ENCODE assay signal across 23 mouse cellular contexts in the genomic region with DNA sequence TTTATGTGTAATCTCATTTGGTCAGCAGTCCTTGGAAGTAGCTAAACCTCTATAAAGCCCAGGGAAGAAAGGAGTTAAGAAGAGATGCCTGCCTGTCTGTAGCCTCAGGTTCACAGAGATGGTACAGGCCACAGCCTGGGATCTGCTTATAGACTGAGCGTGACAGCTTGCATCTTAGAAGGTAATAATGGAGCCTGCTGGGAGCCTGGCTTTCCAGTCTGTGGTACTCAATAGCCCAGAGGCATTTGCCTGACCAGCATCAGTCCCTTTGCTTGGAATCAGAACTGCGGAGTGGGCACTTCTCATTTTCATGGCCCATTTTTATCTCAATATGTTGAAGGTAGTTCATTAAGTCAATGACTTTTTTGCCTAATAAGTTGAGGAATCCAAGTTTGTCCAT. TPM values are rescaled to one million over a fixed set of nuclear protein-coding genes. Genes with fewer than 3 reads are reported as not detected.
A peak's percentile ranks its signal among the peaks of the same experiment; 100 is the strongest.
DNase-seq lines count a peak whose midpoint lies in the region; ATAC-seq and TF ChIP-seq lines count a peak whose summit lies in the region.
"Had no signal": no experiment of that assay in that cellular context is flagged by ENCODE, and none has a peak within 500 bp of the region (broad histone marks: within the 10 kb centered on the region; RNA-seq: fewer than 3 reads in every experiment).

No protein-coding gene starts in this region.

- no peaks in the 10 kb centered on the region for H3K9me3 ChIP-seq in hindbrain, postnatal 0 days (ENCODE audit: low read length)
- H3K9me3 ChIP-seq in hindbrain, embryonic 13.5 days, result no peaks in the 10 kb centered on the region
- H3K9me3 ChIP-seq in midbrain, postnatal 0 days (ENCODE audit: low read length), result no peaks in the 10 kb centered on the region
- H3K9me3 ChIP-seq in midbrain, embryonic 10.5 days (replicated peaks), result no peaks in the 10 kb centered on the region
- H3K9me3 ChIP-seq: embryonic facial prominence, embryonic 13.5 days; embryonic facial prominence, embryonic 15.5 days; forebrain, embryonic 10.5 days; forebrain, embryonic 12.5 days had no signal

- H3K9ac ChIP-seq in hindbrain, postnatal 0 days (replicated peaks; ENCODE audit: low read length), result no peak overlapping the region
- no peak overlapping the region for H3K9ac ChIP-seq in hindbrain, embryonic 13.5 days
- H3K9ac ChIP-seq in midbrain, postnatal 0 days (replicated peaks; ENCODE audit: low read length, poor library complexity, severe bottlenecking), result no peak overlapping the region
- H3K9ac ChIP-seq: embryonic facial prominence, embryonic 13.5 days; embryonic facial prominence, embryonic 15.5 days; forebrain, embryonic 12.5 days had no signal

- peak; percentile 51 to 60 for DNase-seq in cerebellum, postnatal 14 days
- no peak for DNase-seq in cerebellum, adult 9-10 months
- DNase-seq in hindbrain, postnatal 0 days (ENCODE audit: low spot score), result no peak
- DNase-seq in midbrain, postnatal 0 days (ENCODE audit: low spot score), result peak; percentile 20
- no peak for DNase-seq in midbrain, embryonic 10.5 days (ENCODE audit: low spot score)
- DNase-seq: adrenal gland, adult 2 months; adrenal gland, postnatal 10 days; adrenal gland, postnatal 25 days; cerebellum, adult 11 months; cerebellum, adult 18-20 months; cerebellum, adult 9-11 months; cerebellum, postnatal 36 days; embryo, embryonic 11 days had no signal

- WGBS in hindbrain, postnatal 0 days, result 61% methylated on average over 2 of the region's 2 CpGs
- WGBS in hindbrain, embryonic 13.5 days, result 75% methylated on average over 2 of the region's 2 CpGs
- 65% methylated on average over 2 of the region's 2 CpGs for WGBS in midbrain, postnatal 0 days
- 76% methylated on average over 2 of the region's 2 CpGs for WGBS in midbrain, embryonic 10.5 days

- peak; percentile 24; the same call in 1 of the 2 replicates for ATAC-seq in hindbrain, postnatal 0 days
- ATAC-seq in hindbrain, embryonic 13.5 days (ENCODE audit: low FRiP score), result no peak
- ATAC-seq in midbrain, postnatal 0 days (ENCODE audit: low FRiP score), result peak; percentile 49; the same call in 1 of the 2 replicates
- ATAC-seq: forebrain, embryonic 14.5 days; forebrain, embryonic 16.5 days had no signal

- H3K27ac ChIP-seq in hindbrain, postnatal 0 days, result no peak overlapping the region
- H3K27ac ChIP-seq in hindbrain, embryonic 13.5 days, result no peak overlapping the region
- H3K27ac ChIP-seq in midbrain, postnatal 0 days (ENCODE audit: low read depth, low read length), result no peak overlapping the region
- H3K27ac ChIP-seq in midbrain, embryonic 10.5 days (replicated peaks), result no peak overlapping the region
- H3K27ac ChIP-seq: embryonic facial prominence, embryonic 13.5 days; embryonic facial prominence, embryonic 15.5 days; forebrain, embryonic 10.5 days; forebrain, embryonic 12.5 days had no signal

- H3K4me1 ChIP-seq in hindbrain, postnatal 0 days (ENCODE audit: insufficient read depth, low read length), result no peaks in the 10 kb centered on the region
- no peaks in the 10 kb centered on the region for H3K4me1 ChIP-seq in hindbrain, embryonic 13.5 days (replicated peaks)
- no peaks in the 10 kb centered on the region for H3K4me1 ChIP-seq in midbrain, postnatal 0 days (ENCODE audit: insufficient read depth, low read length)
- H3K4me1 ChIP-seq in midbrain, embryonic 10.5 days, result no peaks in the 10 kb centered on the region
- H3K4me1 ChIP-seq: embryonic facial prominence, embryonic 13.5 days; embryonic facial prominence, embryonic 15.5 days; forebrain, embryonic 10.5 days; forebrain, embryonic 12.5 days had no signal

- no peak overlapping the region for H3K4me2 ChIP-seq in hindbrain, postnatal 0 days (ENCODE audit: low read depth, low read length)
- no peak overlapping the region for H3K4me2 ChIP-seq in hindbrain, embryonic 13.5 days
- H3K4me2 ChIP-seq in midbrain, postnatal 0 days (ENCODE audit: low read depth, low read length, poor library complexity, severe bottlenecking), result no peak overlapping the region
- H3K4me2 ChIP-seq: embryonic facial prominence, embryonic 13.5 days; embryonic facial prominence, embryonic 15.5 days; forebrain, embryonic 12.5 days had no signal

- H3K36me3 ChIP-seq in hindbrain, postnatal 0 days (ENCODE audit: insufficient read depth, low read length), result no peaks in the 10 kb centered on the region
- no peaks in the 10 kb centered on the region for H3K36me3 ChIP-seq in hindbrain, embryonic 13.5 days
- H3K36me3 ChIP-seq in midbrain, postnatal 0 days (ENCODE audit: insufficient read depth, low read length), result no peaks in the 10 kb centered on the region
- no peaks in the 10 kb centered on the region for H3K36me3 ChIP-seq in midbrain, embryonic 10.5 days
- H3K36me3 ChIP-seq: embryonic facial prominence, embryonic 13.5 days; embryonic facial prominence, embryonic 15.5 days; forebrain, embryonic 10.5 days; forebrain, embryonic 12.5 days had no signal

- no peak for TF ChIP-seq CTCF in hindbrain, postnatal 0 days (IDR thresholded peaks at IDR 0.05; ENCODE audit: low read depth)
- TF ChIP-seq CTCF in midbrain, postnatal 0 days (IDR thresholded peaks at IDR 0.05), result no peak

- no peaks in the 10 kb centered on the region for H3K27me3 ChIP-seq in hindbrain, postnatal 0 days (ENCODE audit: insufficient read depth, low read length)
- no peaks in the 10 kb centered on the region for H3K27me3 ChIP-seq in hindbrain, embryonic 13.5 days
- H3K27me3 ChIP-seq in midbrain, postnatal 0 days (ENCODE audit: insufficient read depth, low read length), result no peaks in the 10 kb centered on the region
- no peaks in the 10 kb centered on the region for H3K27me3 ChIP-seq in midbrain, embryonic 10.5 days (ENCODE audit: low read depth, poor library complexity, severe bottlenecking)
- H3K27me3 ChIP-seq: embryonic facial prominence, embryonic 13.5 days; embryonic facial prominence, embryonic 15.5 days; forebrain, embryonic 12.5 days had no signal

- no peak overlapping the region for H3K4me3 ChIP-seq in hindbrain, postnatal 0 days (ENCODE audit: low read length)
- H3K4me3 ChIP-seq in hindbrain, embryonic 13.5 days, result no peak overlapping the region
- H3K4me3 ChIP-seq in midbrain, postnatal 0 days (ENCODE audit: low read depth, low read length), result no peak overlapping the region
- no peak overlapping the region for H3K4me3 ChIP-seq in midbrain, embryonic 10.5 days
- H3K4me3 ChIP-seq: embryonic facial prominence, embryonic 13.5 days; embryonic facial prominence, embryonic 15.5 days; erythroblast, embryonic 14.5 days; forebrain, embryonic 10.5 days; forebrain, embryonic 12.5 days had no signal

RNA-seq across cellular contexts. Expression of gene Masp1, which starts 53.9 kb away (rescaled TPM):
- 24.7 and 34.8 TPM in 2 replicates for total RNA-seq in hindbrain, postnatal 0 days (2014; rRNA removed)
- polyA plus RNA-seq in hindbrain, postnatal 0 days (2015; fragmentation: Nextera tagmentation; extraction: Ambion mirVana), result 21.4 and 21.9 TPM in 2 replicates
- 31.3 and 36.9 TPM in 2 replicates for polyA plus RNA-seq in hindbrain, embryonic 13.5 days (2015; fragmentation: Nextera tagmentation; extraction: Ambion mirVana)
- 29.7 and 32.8 TPM in 2 replicates for total RNA-seq in midbrain, postnatal 0 days (2014; rRNA removed)
- 21.4 and 22.6 TPM in 2 replicates for polyA plus RNA-seq in midbrain, postnatal 0 days (2015; fragmentation: Nextera tagmentation; extraction: Ambion mirVana)
- polyA plus RNA-seq in midbrain, embryonic 10.5 days (2016; fragmentation: Nextera tagmentation; extraction: Ambion mirVana), result 6.4 and 15.8 TPM in 2 replicates
- total RNA-seq: common myeloid progenitor, adult 5-6 weeks; MEL had no signal
- polyA plus RNA-seq: erythroblast, embryonic 14.5 days had no signal

RNA-seq across cellular contexts. Expression of gene Rtp4, which starts 54.5 kb away (rescaled TPM):
- total RNA-seq in hindbrain, postnatal 0 days (2014; rRNA removed), result 4.7 and 11.7 TPM in 2 replicates
- polyA plus RNA-seq in hindbrain, postnatal 0 days (2015; fragmentation: Nextera tagmentation; extraction: Ambion mirVana), result 8.6 and 9.9 TPM in 2 replicates
- polyA plus RNA-seq in hindbrain, embryonic 13.5 days (2015; fragmentation: Nextera tagmentation; extraction: Ambion mirVana), result 3.2 and 3.8 TPM in 2 replicates
- 8.4 and 12.1 TPM in 2 replicates for total RNA-seq in midbrain, postnatal 0 days (2014; rRNA removed)
- 6.3 and 8.8 TPM in 2 replicates for polyA plus RNA-seq in midbrain, postnatal 0 days (2015; fragmentation: Nextera tagmentation; extraction: Ambion mirVana)
- polyA plus RNA-seq in midbrain, embryonic 10.5 days (2016; fragmentation: Nextera tagmentation; extraction: Ambion mirVana), result 0.69 and 1.7 TPM in 2 replicates
- total RNA-seq: MEL had no signal

Comparison
In these comparisons a context has a peak if more than half of its experiments do, and no peak if none do; other contexts are left out.
1. DNase-seq: peak in cerebellum, postnatal 14 days (2 of 2) and midbrain, postnatal 0 days (single experiment); none in cerebellum, adult 9-10 months (single experiment), hindbrain, postnatal 0 days (single experiment) and midbrain, embryonic 10.5 days (single experiment).